Mouse (Mus musculus) kidney, adult 2 months (tissue): ENCODE measurements at regions not wholly inside any gene's neighbourhood (a gene's known extent, or its start where the extent isn't known, plus 50 kb on each side); places are given as distances from the start of the nearest gene placed in this dataset.

Experiments
- DNase-seq: peaks from one replicate; pipeline ENCODE4 v3.0.0; 2021
- H3K27ac ChIP-seq: fragments of 200-500 bp; 2 replicates; pipeline ENCODE4 v1.5.1; 2012; ENCODE audit warnings: low read depth, low read length, control low read depth, inconsistent platforms; ENCODE audit not compliant: insufficient read depth
- H3K27me3 ChIP-seq: fragments of 200-500 bp; replicated peaks from 2 replicates; pipeline ENCODE4 v1.6.1; 2012; ENCODE audit warnings: mild to moderate bottlenecking, moderate library complexity, low read length, inconsistent platforms; ENCODE audit not compliant: control insufficient read depth, insufficient read depth
- H3K36me3 ChIP-seq: fragments of 200-500 bp; 2 replicates; pipeline ENCODE4 v1.6.1; 2012; ENCODE audit warnings: mild to moderate bottlenecking, moderate library complexity, low read length, inconsistent platforms; ENCODE audit not compliant: control insufficient read depth, insufficient read depth
- H3K4me1 ChIP-seq: fragments of 200-500 bp; 2 replicates; pipeline ENCODE4 v1.6.1; 2011; ENCODE audit warnings: low read length; ENCODE audit not compliant: control insufficient read depth, insufficient read depth
- H3K4me3 ChIP-seq: fragments of 200-500 bp; 2 replicates; pipeline ENCODE4 v1.5.1; 2011; ENCODE audit warnings: mild to moderate bottlenecking, low read depth, low read length, control low read depth; ENCODE audit not compliant: insufficient read depth
- CTCF ChIP-seq: fragments of 200-500 bp; conservative IDR thresholded peaks from 2 replicates; pipeline ENCODE4 v1.5.1; 2011; ENCODE audit warnings: low read depth, mild to moderate bottlenecking, control low read depth, low read length, moderate library complexity, mixed read lengths; ENCODE audit not compliant: insufficient read depth, insufficient read length
- POLR2A ChIP-seq: fragments of 200-500 bp; IDR thresholded peaks from one replicate; pipeline ENCODE4 v1.6.1; 2011; ENCODE audit warnings: low read depth, low read length, control low read depth
- WGBS: fragments of 180-500 bp; shearing (Covaris S2); methylation state at CpG from one replicate; pipeline ENCODE4 v1.1.7; 2018; 5-methylcytosine and 5-hydroxymethylcytosine counted together

GRCm38 (mm10) chr10:14333344-14333743 is 212.1 kb downstream of the Adgrg6 start:
- WGBS, result 48% methylated on average over 4 of the region's 4 CpGs
- Histone ChIP-seq H3K27ac (no peak overlapping the region), H3K27me3 (no peaks in the 10 kb centered on the region), H3K36me3 (no peaks in the 10 kb centered on the region), H3K4me1 (no peaks in the 10 kb centered on the region), H3K4me3 (no peak overlapping the region)
- TF ChIP-seq CTCF, result no peak
- no peak for TF ChIP-seq POLR2A
- no peak for DNase-seq

- Histone ChIP-seq H3K27ac (no peak overlapping the region), H3K4me1 (no peaks in the 10 kb centered on the region), H3K36me3 (no peaks in the 10 kb centered on the region), H3K4me3 (no peak overlapping the region), H3K27me3 (no peaks in the 10 kb centered on the region)
- TF ChIP-seq POLR2A, result no peak
- no peak for TF ChIP-seq CTCF
- DNase-seq, result peak; percentile 30
- 34% methylated on average over 4 of the region's 4 CpGs for WGBS
Observed at GRCm38 (mm10) chr10:14332688-14333117, 212.8 kb downstream of the Adgrg6 start.

GRCm38 (mm10) chr10:14328846-14329245 is 216.6 kb downstream of the Adgrg6 start:
- no peak for DNase-seq
- WGBS, result 72% methylated on average over 2 of the region's 2 CpGs

GRCm38 (mm10) chr10:14326229-14326628 is 219.2 kb downstream of the Adgrg6 start:
- Histone ChIP-seq H3K4me1 (no peaks in the 10 kb centered on the region), H3K4me3 (no peak overlapping the region), H3K27me3 (no peaks in the 10 kb centered on the region), H3K27ac (no peak overlapping the region), H3K36me3 (no peaks in the 10 kb centered on the region)
- no peak for DNase-seq
- WGBS, result 81% methylated on average over 6 of the region's 6 CpGs
- TF ChIP-seq CTCF (no peak), POLR2A (no peak)

More at GRCm38 (mm10) chr10:14328846-14329245, 216.6 kb downstream of the Adgrg6 start:
- no peak overlapping the region for H3K4me3 ChIP-seq
- H3K4me1 ChIP-seq, result no peaks in the 10 kb centered on the region
- no peaks in the 10 kb centered on the region for H3K27me3 ChIP-seq
- H3K36me3 ChIP-seq, result no peaks in the 10 kb centered on the region
- TF ChIP-seq POLR2A, result no peak
- TF ChIP-seq CTCF, result no peak
- no peak overlapping the region for H3K27ac ChIP-seq

- TF ChIP-seq CTCF, result peak; percentile 74
- TF ChIP-seq POLR2A, result no peak
- Histone ChIP-seq H3K4me1 (no peaks in the 10 kb centered on the region), H3K4me3 (no peak overlapping the region), H3K36me3 (no peaks in the 10 kb centered on the region), H3K27me3 (no peaks in the 10 kb centered on the region), H3K27ac (no peak overlapping the region)
- 1% methylated on average over 4 of the region's 4 CpGs for WGBS
- peak; percentile 66 for DNase-seq
Observed at GRCm38 (mm10) chr10:14321503-14321902, 224.0 kb downstream of the Adgrg6 start.

GRCm38 (mm10) chr10:14315232-14315631 is 230.2 kb downstream of the Adgrg6 start:
- H3K4me1 ChIP-seq, result no peaks in the 10 kb centered on the region
- no peak overlapping the region for H3K4me3 ChIP-seq
- TF ChIP-seq POLR2A (no peak), CTCF (no peak)
- no peak for DNase-seq
- H3K36me3 ChIP-seq, result no peaks in the 10 kb centered on the region
- 91% methylated on average over 7 of the region's 7 CpGs for WGBS
- H3K27me3 ChIP-seq, result no peaks in the 10 kb centered on the region
- no peak overlapping the region for H3K27ac ChIP-seq

GRCm38 (mm10) chr10:14314607-14315006 is 230.9 kb downstream of the Adgrg6 start:
- no peak overlapping the region for H3K27ac ChIP-seq
- WGBS, result 49% methylated on average over 4 of the region's 4 CpGs
- H3K4me1 ChIP-seq, result no peaks in the 10 kb centered on the region
- H3K27me3 ChIP-seq, result no peaks in the 10 kb centered on the region
- TF ChIP-seq CTCF (no peak), POLR2A (no peak)
- H3K36me3 ChIP-seq, result no peaks in the 10 kb centered on the region
- no peak overlapping the region for H3K4me3 ChIP-seq
- DNase-seq, result no peak
